Mouse (Mus musculus) testis, adult 2 months (tissue): Measurements from ENCODE around the gene Olfr782. TPM values are rescaled to one million over a fixed set of nuclear protein-coding genes. Genes with fewer than 3 reads are reported as not detected.

Experiments used
- H3K27ac ChIP-seq: fragments of 200-500 bp; 2 replicates; pipeline ENCODE4 v1.5.1; 2012; ENCODE audit warnings: low read depth, low read length; ENCODE audit not compliant: control insufficient read depth, insufficient read depth
- H3K27me3 ChIP-seq: fragments of 200-500 bp; 2 replicates; pipeline ENCODE4 v1.6.1; 2012; ENCODE audit warnings: mild to moderate bottlenecking, low read length, moderate library complexity; ENCODE audit not compliant: control insufficient read depth, insufficient read depth
- H3K36me3 ChIP-seq: fragments of 200-500 bp; 2 replicates; pipeline ENCODE4 v1.6.1; 2012; ENCODE audit warnings: mild to moderate bottlenecking, low read length; ENCODE audit not compliant: control insufficient read depth, insufficient read depth
- H3K4me1 ChIP-seq: fragments of 200-500 bp; 2 replicates; pipeline ENCODE4 v1.6.1; 2012; ENCODE audit warnings: low read length; ENCODE audit not compliant: control insufficient read depth, insufficient read depth
- H3K4me3 ChIP-seq: fragments of 200-500 bp; 2 replicates; pipeline ENCODE4 v1.5.1; 2012; ENCODE audit warnings: low read depth, mild to moderate bottlenecking, low read length, moderate library complexity, mixed read lengths; ENCODE audit not compliant: control insufficient read depth
- CTCF ChIP-seq: fragments of 200-500 bp; IDR thresholded peaks from 2 replicates; pipeline ENCODE4 v1.5.1; 2012; ENCODE audit warnings: low read depth, mild to moderate bottlenecking, inconsistent platforms, low read length, moderate library complexity; ENCODE audit not compliant: control insufficient read depth, insufficient read depth, insufficient replicate concordance
- POLR2A ChIP-seq: fragments of 200-500 bp; IDR thresholded peaks from 2 replicates; pipeline ENCODE4 v1.6.1; 2012; ENCODE audit warnings: low read depth, mild to moderate bottlenecking, inconsistent platforms, low read length, moderate library complexity; ENCODE audit not compliant: control insufficient read depth
- polyA plus RNA-seq: library from polyadenylated mRNA; depleted of rRNA; stranded (reverse); fragments of >200 nt; gene quantifications from 2 replicates; pipeline ENCODE4 v1.2.3, GENCODE M21; 2012; rRNA removed

Gene Olfr782
- polyA plus RNA-seq, 1 experiment: not detected

DNA sequence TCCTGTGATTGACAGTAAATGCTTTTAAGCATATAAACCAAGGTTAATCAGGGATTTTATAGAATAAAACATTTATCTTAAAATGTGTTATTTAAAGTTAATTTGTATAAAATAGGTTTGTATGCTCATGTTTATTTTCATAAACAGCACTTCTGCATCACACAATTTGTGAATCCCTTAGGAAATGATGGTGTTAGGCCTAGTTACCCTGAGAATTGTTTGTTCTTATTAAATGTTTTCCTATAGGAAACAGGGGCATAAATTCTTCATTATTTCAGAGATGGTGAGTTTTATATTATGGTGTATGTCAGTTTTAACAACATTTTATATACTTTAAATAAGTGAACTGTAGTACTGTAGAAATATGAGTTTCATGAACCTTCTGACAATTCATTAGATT lies 35.1 kb downstream of the Olfr782 start, which contains the start of gene Olfr784:
Gene Olfr784, plus strand, starts transcription at position 301 of the 400 bp plus-strand sequence.
- no peak within 1 kb of the TSS for H3K4me3 ChIP-seq
- H3K27ac ChIP-seq: no peak within 1 kb of the TSS
- no peaks in the 10 kb centered on the region for H3K27me3 ChIP-seq
- no peaks in the 10 kb centered on the region for H3K4me1 ChIP-seq
- H3K36me3 ChIP-seq: no peaks in the 10 kb centered on the region
- TF ChIP-seq POLR2A (no peak), CTCF (no peak)

DNA sequence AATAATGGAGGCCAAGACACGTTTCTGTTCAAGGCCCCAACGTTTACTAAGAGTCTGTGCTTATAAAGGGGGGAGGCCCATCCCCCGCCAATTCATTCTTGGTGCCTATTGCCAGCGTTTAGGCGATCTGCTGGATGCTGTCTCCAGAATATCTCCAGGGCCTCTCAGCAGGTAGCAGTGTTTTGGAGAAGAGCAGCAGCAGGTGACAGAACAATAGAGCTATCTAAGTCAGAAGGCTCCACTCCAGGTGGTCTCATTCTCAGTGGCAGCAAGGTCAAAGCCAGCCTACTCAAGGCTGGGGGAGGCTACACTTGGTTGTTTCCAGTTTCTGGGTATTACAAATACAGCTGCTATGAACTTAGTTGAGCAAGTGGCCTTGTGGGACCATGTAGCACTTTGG lies 52.2 kb downstream of the Olfr782 start:
- H3K4me1 ChIP-seq: no peaks in the 10 kb centered on the region
- H3K27me3 ChIP-seq: no peaks in the 10 kb centered on the region
- H3K27ac ChIP-seq: no peak overlapping the region
- H3K4me3 ChIP-seq: no peak overlapping the region
- TF ChIP-seq CTCF (no peak), POLR2A (no peak)
- H3K36me3 ChIP-seq: no peaks in the 10 kb centered on the region

Other genes with a start within 250 kb of the Olfr782 start
- gene Olfr768, start 249.5 kb upstream of the Olfr782 start, polyA plus RNA-seq: not detected in 2 replicates
- gene Olfr769, start 231.0 kb upstream of the Olfr782 start, polyA plus RNA-seq: not detected in 2 replicates
- gene Olfr770, start 209.9 kb upstream of the Olfr782 start, polyA plus RNA-seq: not detected in 2 replicates
- gene Olfr771, start 184.1 kb upstream of the Olfr782 start, polyA plus RNA-seq: not detected in 2 replicates
- not detected in 2 replicates for gene Olfr772, start 170.9 kb upstream of the Olfr782 start, polyA plus RNA-seq
- not detected in 2 replicates for gene Olfr773, start 161.4 kb upstream of the Olfr782 start, polyA plus RNA-seq
- gene Olfr774, start 112.6 kb upstream of the Olfr782 start, polyA plus RNA-seq: not detected in 2 replicates
- gene Olfr775, start 100.4 kb upstream of the Olfr782 start, polyA plus RNA-seq: not detected in 2 replicates
- not detected in 2 replicates for gene Olfr776, start 89.7 kb upstream of the Olfr782 start, polyA plus RNA-seq
- gene Olfr777, start 77.4 kb upstream of the Olfr782 start, polyA plus RNA-seq: not detected in 2 replicates
- gene Olfr780, start 30.7 kb upstream of the Olfr782 start, polyA plus RNA-seq: not detected in 2 replicates
- gene Olfr781, start 20.0 kb upstream of the Olfr782 start, polyA plus RNA-seq: not detected in 2 replicates
- gene Olfr784, start 35.2 kb downstream of the Olfr782 start, polyA plus RNA-seq: 0.07 TPM in 2 replicates
- gene Olfr785, start 56.6 kb downstream of the Olfr782 start, polyA plus RNA-seq: not detected in 2 replicates
- gene Olfr786, start 78.5 kb downstream of the Olfr782 start, polyA plus RNA-seq: not detected in 2 replicates
- 1.5 TPM in 2 replicates for gene Olfr787, start 113.0 kb downstream of the Olfr782 start, polyA plus RNA-seq
- gene Olfr788, start 122.1 kb downstream of the Olfr782 start, polyA plus RNA-seq: 0.53 and 0.57 TPM in 2 replicates
- 0.05 TPM in 1 of 2 replicates, not detected in the other for gene Olfr789, start 135.9 kb downstream of the Olfr782 start, polyA plus RNA-seq
- 0.29 TPM in 1 of 2 replicates, not detected in the other for gene Olfr790, start 149.6 kb downstream of the Olfr782 start, polyA plus RNA-seq
- not detected in 2 replicates for gene Olfr791, start 172.9 kb downstream of the Olfr782 start, polyA plus RNA-seq
- gene Olfr792, start 190.3 kb downstream of the Olfr782 start, polyA plus RNA-seq: not detected in 2 replicates
- not detected in 2 replicates for gene Olfr794, start 218.8 kb downstream of the Olfr782 start, polyA plus RNA-seq